Comparison of ENCODE assay signal across 8 mouse cellular contexts in genomic region chr4:72157931-72158371, GRCm38 (mm10). TPM values are rescaled to one million over a fixed set of nuclear protein-coding genes. Genes with fewer than 3 reads are reported as not detected.
DNase-seq lines count a peak whose midpoint lies in the region; ATAC-seq lines count a peak whose summit lies in the region.
"Had no signal": no experiment of that assay in that cellular context is flagged by ENCODE, and none has a peak within 500 bp of the region (broad histone marks: within the 10 kb centered on the region; RNA-seq: fewer than 3 reads in every experiment).

No protein-coding gene starts in this region.

- 0 out of 2 replicates have a peak, but pooled peaks cover 9% of the 10 kb centered on the region for H3K36me3 ChIP-seq in hindbrain, embryonic 12.5 days
- H3K36me3 ChIP-seq in hindbrain, embryonic 10.5 days: peaks cover 39% of the 10 kb centered on the region
- H3K36me3 ChIP-seq in hindbrain, embryonic 14.5 days (replicated peaks; ENCODE audit: control insufficient read depth, insufficient read depth): peaks cover 27% of the 10 kb centered on the region; the same call in 1 of the 2 replicates
- H3K36me3 ChIP-seq in stomach, embryonic 15.5 days: no peaks in the 10 kb centered on the region; the same call in 1 of the 2 replicates

- DNase-seq in hindbrain, embryonic 10.5 days (ENCODE audit: low spot score): no peak
- DNase-seq in right cerebral cortex, postnatal 14 days: peak; percentile 18
- DNase-seq in right cerebral cortex, postnatal 25 days: no peak
- no peak for DNase-seq in hindbrain, embryonic 14.5 days (ENCODE audit: low spot score)
- DNase-seq in layer of hippocampus, adult 9-11 months: no peak
- DNase-seq: kidney, postnatal 14 days had no signal

- 62% methylated on average over 10 of the region's 10 CpGs for WGBS in hindbrain, embryonic 12.5 days
- WGBS in hindbrain, embryonic 10.5 days: 84% methylated on average over 10 of the region's 10 CpGs
- 54% methylated on average over 10 of the region's 10 CpGs for WGBS in hindbrain, embryonic 14.5 days
- WGBS in stomach, embryonic 15.5 days: 71% methylated on average over 10 of the region's 10 CpGs

- no peaks in the 10 kb centered on the region for H3K9me3 ChIP-seq in hindbrain, embryonic 12.5 days (replicated peaks)
- no peaks in the 10 kb centered on the region for H3K9me3 ChIP-seq in hindbrain, embryonic 10.5 days
- H3K9me3 ChIP-seq in hindbrain, embryonic 14.5 days (ENCODE audit: control insufficient read depth, low read length): no peaks in the 10 kb centered on the region
- no peaks in the 10 kb centered on the region for H3K9me3 ChIP-seq in stomach, embryonic 15.5 days

- ATAC-seq in hindbrain, embryonic 12.5 days (ENCODE audit: low FRiP score): peak; percentile 30; the same call in 1 of the 2 replicates
- ATAC-seq in hindbrain, embryonic 14.5 days (ENCODE audit: low FRiP score): peak; percentile 35; the same call in 1 of the 2 replicates
- peak; percentile 14; the same call in 1 of the 2 replicates for ATAC-seq in stomach, embryonic 15.5 days (ENCODE audit: insufficient read depth, low FRiP score, low read depth)

- H3K27me3 ChIP-seq in hindbrain, embryonic 12.5 days: no peaks in the 10 kb centered on the region
- peaks cover 45% of the 10 kb centered on the region for H3K27me3 ChIP-seq in hindbrain, embryonic 10.5 days (ENCODE audit: insufficient read depth, poor library complexity, severe bottlenecking)
- no peaks in the 10 kb centered on the region for H3K27me3 ChIP-seq in hindbrain, embryonic 14.5 days (ENCODE audit: control insufficient read depth, insufficient read depth, low read length)
- no peaks in the 10 kb centered on the region for H3K27me3 ChIP-seq in stomach, embryonic 15.5 days (replicated peaks)

- H3K4me2 ChIP-seq in hindbrain, embryonic 12.5 days (replicated peaks): no peak overlapping the region
- H3K4me2 ChIP-seq in hindbrain, embryonic 14.5 days (replicated peaks): no peak overlapping the region
- no peak overlapping the region for H3K4me2 ChIP-seq in stomach, embryonic 15.5 days

- H3K4me3 ChIP-seq in hindbrain, embryonic 12.5 days: no peak overlapping the region
- no peak overlapping the region for H3K4me3 ChIP-seq in hindbrain, embryonic 10.5 days
- no peak overlapping the region for H3K4me3 ChIP-seq in hindbrain, embryonic 14.5 days (replicated peaks; ENCODE audit: low read length)
- H3K4me3 ChIP-seq in stomach, embryonic 15.5 days (replicated peaks): no peak overlapping the region

- H3K9ac ChIP-seq in hindbrain, embryonic 12.5 days: no peak overlapping the region
- no peak overlapping the region for H3K9ac ChIP-seq in hindbrain, embryonic 14.5 days
- H3K9ac ChIP-seq in stomach, embryonic 15.5 days: no peak overlapping the region

- peaks cover 16% of the 10 kb centered on the region for H3K4me1 ChIP-seq in hindbrain, embryonic 12.5 days
- H3K4me1 ChIP-seq in hindbrain, embryonic 10.5 days (replicated peaks): peaks cover 26% of the 10 kb centered on the region
- peaks cover 11% of the 10 kb centered on the region for H3K4me1 ChIP-seq in hindbrain, embryonic 14.5 days (replicated peaks; ENCODE audit: control insufficient read depth, insufficient read depth, low read length)
- H3K4me1 ChIP-seq in stomach, embryonic 15.5 days: no peaks in the 10 kb centered on the region; the same call in 1 of the 2 replicates

- H3K27ac ChIP-seq in hindbrain, embryonic 12.5 days: no peak overlapping the region
- no peak overlapping the region for H3K27ac ChIP-seq in hindbrain, embryonic 10.5 days
- no peak overlapping the region for H3K27ac ChIP-seq in hindbrain, embryonic 14.5 days
- no peak overlapping the region for H3K27ac ChIP-seq in stomach, embryonic 15.5 days

RNA-seq across cellular contexts. Expression of gene Tle1, which starts 42.8 kb away (rescaled TPM):
- polyA plus RNA-seq in hindbrain, embryonic 12.5 days (2016; fragmentation: Nextera tagmentation; extraction: Ambion mirVana): 73.6 and 74.5 TPM in 2 replicates
- polyA plus RNA-seq in hindbrain, embryonic 10.5 days (2016; fragmentation: Nextera tagmentation; extraction: Ambion mirVana): 26.9 and 44.0 TPM in 2 replicates
- 41.5 and 44.1 TPM in 2 replicates for polyA plus RNA-seq in hindbrain, embryonic 14.5 days (2014; fragmentation: Nextera tagmentation; extraction: Ambion mirVana)
- polyA plus RNA-seq in stomach, embryonic 15.5 days (2015; fragmentation: Nextera tagmentation; extraction: Ambion mirVana): 17.8 and 22.3 TPM in 2 replicates
